Mouse (Mus musculus) mouse trophoblast stem cell (cell line): ENCODE measurements around the gene Igfbp2.

Experiments
- in situ Hi-C, 2 experiments: fragments of 300-500 bp; cut with MseI, MboI; formaldehyde crosslinking; loops; 2 replicates in 1 of 2; 3 replicates in 1 of 2; pipeline ENCODE4 v1.15.1; 2025

Gene Igfbp2

DNA sequence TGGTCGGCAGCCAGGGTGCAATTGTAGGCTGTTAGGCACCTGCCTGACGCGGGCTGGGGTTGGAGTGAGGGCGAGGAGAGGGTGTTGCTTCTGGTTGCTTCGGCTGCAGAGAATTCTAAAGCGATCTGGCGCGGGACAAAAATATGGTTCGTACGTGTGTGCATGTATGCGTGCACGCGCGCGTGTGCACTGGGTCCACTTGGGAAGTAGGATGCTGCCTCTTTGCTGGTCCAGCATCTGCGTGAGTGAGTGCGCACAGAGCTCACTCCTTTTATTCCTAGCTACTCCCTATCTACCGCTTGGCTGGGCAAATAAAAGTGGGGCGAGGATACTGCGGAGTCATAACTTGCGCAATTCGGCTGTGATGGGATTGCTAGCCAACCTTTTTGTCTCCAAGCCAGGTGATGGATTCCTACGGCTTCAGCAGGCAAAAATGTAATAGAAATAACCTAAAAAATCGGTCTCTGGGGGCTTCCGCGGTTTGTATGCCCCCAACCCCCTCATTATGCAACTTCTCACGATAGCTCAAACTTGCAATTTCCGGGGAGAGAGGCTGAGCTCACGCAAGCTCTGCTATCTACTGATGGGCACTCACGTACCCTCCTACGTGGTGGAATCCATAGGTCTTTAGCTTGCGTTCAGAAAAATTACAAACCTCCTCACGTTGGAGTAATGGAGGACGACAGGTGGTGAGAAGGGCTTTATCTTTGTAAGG, 47.6 kb downstream of the Igfbp2 start:
- in situ Hi-C loops, result loop anchor here (5.0 to 10.0 kb wide), 2 partner anchors 400 to 953 kb away; no protein-coding TSS in a partner anchor

DNA sequence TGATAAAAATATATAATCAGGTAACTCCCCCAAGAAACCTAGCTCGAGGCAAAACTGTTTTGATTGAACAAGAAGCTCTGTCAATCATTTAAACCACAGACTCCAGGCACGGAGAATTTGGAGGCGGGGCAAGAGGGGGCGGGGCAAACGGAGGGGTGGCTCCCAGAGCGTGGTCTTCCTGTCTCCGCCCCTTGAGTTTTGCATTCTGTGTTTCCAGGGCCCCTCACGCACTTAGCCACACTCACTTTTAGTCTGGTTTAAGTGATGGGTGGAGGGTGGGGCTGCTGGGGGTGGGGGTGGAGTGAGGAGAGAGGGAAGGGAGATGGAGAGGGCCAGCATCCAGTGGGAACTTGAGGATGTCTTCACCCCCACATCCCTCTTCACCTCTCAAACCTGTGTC, 48.2 kb downstream of the Igfbp2 start:
- in situ Hi-C loops, result loop anchor here (5.0 to 10.0 kb wide), 2 partner anchors 400 to 952 kb away; no protein-coding TSS in a partner anchor

DNA sequence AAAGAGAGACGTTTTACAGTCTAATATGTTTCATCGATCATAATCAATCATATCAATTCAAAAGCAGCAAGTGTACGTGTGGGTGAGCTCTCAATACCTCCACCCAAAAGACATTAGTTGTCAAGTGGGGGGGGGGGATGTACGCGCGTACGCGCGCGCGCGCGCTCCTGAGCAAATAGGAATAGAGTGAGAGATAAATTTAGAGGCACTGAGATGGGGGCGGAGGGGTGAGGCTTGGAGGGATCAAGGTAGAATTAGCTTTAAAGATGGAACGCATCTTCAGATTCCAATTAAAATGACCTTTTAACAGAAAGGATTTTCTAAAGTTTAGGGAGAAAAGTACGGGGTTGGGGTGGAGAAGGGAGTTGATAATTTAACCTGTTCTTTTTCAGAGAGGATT, 48.8 kb downstream of the Igfbp2 start:
- in situ Hi-C loops, result loop anchor here (5.0 to 10.0 kb wide), 2 partner anchors 399 to 952 kb away; no protein-coding TSS in a partner anchor

DNA sequence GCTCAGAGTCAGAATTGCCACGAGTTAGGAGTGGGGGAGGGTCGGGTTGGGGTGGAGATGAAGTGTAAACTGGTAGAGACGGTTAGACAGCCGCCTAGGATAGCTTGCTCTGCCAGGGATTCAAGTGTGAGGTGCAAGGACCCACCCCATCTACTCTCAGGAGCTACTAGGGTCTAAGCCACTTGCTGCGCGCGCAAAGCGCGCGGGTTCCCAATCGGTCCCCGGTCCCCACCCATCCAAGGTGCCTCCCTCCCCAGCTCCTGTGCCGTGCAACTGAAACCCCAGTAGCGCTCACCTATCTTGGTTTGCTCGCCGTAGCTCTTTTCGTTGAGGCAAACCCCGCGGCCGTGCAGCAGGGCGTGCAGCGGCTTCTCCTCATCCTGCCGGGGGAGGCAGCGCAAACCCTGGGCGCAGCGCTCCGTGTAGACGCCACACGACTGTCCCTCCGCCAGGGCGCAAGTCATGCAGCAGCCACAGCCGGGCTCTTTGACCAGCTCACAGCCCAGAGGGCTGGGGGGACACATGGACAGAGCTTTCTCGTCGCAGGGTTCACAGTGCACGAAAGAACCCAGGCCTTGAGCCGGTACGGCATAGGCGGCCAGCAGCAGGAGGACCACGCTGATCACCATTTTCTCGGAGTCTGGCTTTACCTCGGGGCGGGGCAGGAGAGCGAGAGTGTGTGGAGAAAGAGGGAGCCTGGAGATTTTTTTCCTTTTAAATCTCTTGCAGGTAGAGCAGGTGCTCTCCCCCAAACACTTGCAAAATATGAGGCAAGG, 49.4 kb downstream of the Igfbp2 start:
- in situ Hi-C loops, result loop anchor here (5.0 to 10.0 kb wide), 2 partner anchors 399 to 951 kb away; no protein-coding TSS in a partner anchor

DNA sequence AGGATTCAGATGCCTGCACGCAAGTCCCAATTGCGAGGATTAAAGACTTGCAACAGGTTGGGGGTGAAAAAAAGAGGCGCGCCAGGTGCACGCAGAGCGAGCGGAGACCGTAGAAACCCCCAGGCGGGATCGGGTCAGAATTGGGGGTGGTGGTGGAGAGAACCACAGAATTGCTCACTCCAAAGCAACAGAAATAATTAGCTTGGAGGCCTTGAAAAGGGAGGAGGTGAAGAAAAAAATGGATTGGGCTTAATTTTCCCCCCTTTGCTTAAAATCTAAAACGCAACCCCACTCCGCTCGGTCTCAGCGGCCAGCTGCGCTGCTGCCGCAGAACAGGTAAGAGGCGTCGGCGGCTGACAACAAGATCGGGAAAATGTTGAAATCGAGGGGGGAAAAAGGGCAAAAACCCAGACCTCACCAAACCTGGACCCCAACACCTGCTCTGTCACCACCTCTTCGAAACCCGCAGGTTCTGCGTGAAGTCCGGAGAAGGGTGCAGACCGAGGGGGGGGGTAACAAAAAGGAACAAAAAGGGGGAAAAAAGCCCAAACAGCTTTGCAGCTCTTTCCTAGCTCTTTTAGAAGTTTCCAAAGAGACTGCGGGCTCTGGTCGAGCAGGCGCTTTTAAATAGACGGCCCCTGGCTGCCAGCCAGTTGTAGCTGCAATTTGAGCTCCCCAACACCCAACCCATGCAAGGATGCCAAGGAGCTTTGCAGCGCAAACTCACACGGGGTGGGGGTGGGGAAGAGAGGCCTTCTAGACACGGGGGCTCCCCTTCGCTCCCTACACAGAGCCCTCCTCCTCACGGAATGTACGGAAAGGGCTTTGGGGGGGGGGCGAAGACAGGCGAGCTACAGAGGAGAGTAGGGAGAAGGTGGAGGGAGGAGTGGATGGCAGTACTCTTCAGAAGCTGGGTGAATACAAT, 50.2 kb downstream of the Igfbp2 start, which contains the start of gene Igfbp5:
TSS of gene Igfbp5 (minus strand) at position 598 of the 925 bp plus-strand sequence.
- in situ Hi-C loops, result loop anchor here (5.0 to 25.0 kb wide), 3 partner anchors 398 to 963 kb away; no protein-coding TSS in a partner anchor

DNA sequence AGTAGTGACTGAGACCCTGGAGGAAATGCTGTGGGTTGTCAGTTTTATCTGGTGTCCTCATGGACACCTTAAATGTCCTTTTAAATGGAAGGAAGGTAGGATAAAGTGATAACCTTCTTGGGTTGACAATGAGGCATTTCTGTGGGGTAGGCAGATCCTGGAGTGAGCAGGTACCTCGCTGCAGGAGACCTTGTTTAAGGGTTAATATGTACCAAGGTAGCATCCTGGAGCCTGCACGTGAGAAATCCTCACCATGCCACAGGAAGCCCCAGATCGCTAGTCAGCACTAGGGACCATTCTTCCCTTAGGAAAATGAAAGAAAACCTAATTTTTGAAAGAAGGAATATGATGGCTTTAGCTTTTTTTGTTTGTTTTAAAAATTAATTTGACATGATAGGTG, 51.4 kb downstream of the Igfbp2 start:
- in situ Hi-C loops, result loop anchor here (5.0 to 25.0 kb wide), 3 partner anchors 397 to 962 kb away; no protein-coding TSS in a partner anchor

DNA sequence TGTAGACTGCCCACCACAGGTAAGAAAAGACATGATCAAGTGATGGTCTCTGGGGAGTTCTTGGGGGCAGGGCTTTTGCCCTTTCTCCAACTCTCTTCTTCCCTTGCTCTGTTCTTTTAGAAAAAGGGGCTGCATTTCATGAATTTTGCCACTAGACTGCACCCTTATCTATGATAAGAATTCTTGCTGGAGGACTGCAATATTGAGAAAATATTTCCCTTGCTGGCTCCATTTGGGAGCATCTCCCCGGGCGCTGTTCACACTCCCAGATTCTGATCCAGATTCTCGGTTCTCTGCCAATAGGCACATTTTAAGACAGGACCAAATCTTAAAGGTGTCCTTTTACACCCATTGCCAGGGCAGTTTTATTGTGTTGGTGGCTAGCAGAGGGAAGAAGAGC, 51.8 kb downstream of the Igfbp2 start:
- in situ Hi-C loops, result loop anchor here (5.0 to 25.0 kb wide), 3 partner anchors 396 to 961 kb away; no protein-coding TSS in a partner anchor

DNA sequence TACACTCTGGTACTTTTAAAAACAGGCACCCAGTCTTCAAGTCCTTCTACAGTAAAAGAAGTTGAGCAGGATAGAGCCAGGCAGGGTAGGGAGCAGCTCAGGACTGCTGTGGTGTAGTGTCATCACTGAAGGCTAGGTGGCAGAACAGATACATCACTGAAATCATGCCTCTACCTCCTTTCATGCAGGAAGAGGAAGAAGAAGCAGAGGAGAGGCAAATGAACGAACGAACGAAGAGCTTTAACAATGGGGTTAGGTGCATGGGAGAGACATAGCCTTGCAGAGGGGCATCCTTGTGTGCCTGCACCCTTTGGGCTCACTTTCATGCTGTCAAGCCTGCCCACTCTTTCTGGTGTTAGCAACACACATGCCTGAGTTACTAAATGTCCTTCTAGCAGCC, 53.6 kb downstream of the Igfbp2 start:
- in situ Hi-C loops, result loop anchor here (5.0 to 25.0 kb wide), 3 partner anchors 394 to 959 kb away; no protein-coding TSS in a partner anchor

DNA sequence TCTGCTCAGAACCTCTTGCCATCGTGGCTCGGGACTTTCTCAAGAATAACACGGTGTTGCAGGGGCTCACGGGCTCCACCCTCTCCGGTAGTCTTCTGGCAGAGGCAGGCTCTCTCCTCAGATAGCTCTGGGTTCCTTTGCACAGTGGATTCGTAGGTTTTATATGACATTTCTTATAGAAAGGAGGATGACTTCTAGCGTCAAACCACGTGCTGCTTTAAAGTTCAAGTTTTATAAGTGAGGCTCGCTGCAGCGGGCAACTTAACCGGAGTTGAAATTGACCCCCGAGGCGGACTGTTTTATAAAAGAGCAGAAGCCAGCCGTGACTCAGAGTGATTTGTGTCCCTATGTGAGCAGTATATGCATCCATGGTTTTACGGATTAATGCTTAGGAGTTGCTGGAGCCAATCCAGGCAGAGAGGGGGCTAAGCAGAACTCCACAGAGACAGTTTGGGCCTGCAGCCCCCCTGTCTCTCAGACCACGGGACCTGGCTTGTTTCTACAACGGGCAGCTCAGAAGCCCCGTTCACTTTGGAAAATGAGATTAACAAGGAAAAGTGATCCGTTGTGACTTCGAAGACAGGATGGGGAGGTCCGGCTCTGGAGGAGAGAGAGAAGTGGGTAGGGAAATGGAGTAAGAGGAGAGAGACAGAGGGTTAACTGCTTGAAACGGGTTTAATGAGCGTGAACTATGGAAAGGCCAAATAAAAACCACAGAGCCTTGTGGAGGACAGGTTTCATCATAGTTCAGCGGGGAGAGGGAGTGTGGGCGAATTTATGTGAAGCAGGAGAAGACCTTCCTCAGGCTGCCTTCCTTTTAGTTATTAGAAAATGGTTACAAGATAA, 54.4 kb downstream of the Igfbp2 start:
- in situ Hi-C loops, result loop anchor here (5.0 to 25.0 kb wide), 3 partner anchors 394 to 959 kb away; no protein-coding TSS in a partner anchor

DNA sequence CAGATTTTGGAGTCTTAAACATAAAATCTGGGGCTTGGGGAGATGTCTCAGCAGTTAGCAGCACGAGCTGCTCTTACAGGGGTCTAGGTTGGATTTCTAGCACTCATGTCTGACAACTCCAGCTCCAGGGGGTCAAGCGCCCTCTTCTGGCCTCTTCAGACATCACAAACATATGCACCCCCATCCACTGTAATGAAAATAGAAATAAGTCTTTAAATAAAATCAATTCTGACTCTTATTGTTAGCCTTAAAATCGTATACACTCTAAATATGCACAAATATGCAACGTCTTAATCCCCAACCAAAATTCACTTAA, 55.0 kb downstream of the Igfbp2 start:
- in situ Hi-C loops, result loop anchor here (5.0 to 25.0 kb wide), 3 partner anchors 393 to 958 kb away; no protein-coding TSS in a partner anchor

DNA sequence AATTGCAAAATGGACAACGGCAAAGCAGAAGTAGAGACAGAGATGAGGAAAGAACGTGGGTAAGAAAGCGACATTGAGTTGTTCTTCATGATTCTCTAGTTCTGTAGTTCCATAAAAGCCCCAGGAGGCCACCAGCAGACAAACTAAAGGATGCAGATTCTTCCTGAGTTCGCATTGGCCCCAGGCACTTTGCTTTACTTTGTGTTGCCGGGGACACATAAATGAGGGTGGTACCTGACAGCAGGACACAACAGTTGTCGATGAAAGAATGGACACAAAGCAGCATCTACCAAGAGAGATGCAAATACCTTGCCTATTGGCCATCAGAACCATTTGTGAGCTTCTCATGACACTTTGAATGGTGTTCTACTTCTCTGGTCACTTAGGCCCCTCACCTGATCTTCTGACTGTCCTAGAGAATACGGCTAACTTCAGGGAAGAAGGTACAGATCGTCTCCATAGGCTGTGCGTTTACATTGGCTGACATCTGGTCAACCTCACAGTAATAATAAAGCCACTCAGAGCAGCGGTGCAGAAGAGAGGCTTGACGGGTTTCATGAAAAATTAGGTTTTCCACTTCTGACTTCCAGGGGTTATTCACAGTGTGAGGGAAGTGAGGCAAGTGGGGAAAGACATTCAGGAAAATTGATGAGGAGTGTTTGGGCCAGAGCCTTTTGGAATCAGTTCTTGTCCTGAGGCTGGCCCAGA, 61.0 kb downstream of the Igfbp2 start:
- in situ Hi-C loops, result loop anchor here in 1 of 2 experiments (25.0 kb wide), 1 partner anchor 952 kb away; no protein-coding TSS in a partner anchor

DNA sequence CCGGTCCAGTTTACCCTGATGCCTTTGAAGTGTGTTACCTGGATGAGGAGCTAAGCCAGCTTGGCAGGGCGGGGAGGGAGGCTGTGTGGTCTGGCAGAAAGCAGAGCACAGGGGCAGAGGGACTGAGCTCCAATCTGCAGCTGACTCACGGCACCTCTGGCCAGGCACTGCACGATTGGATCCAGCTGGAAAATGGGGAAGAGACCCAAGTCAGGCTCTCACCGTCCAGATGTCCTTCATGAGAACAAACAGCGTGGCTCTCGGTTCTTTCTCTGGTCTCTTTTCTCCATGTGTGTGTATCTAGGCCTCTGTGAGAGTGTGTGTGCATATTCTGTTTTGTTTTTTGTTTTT, 61.5 kb downstream of the Igfbp2 start:
- in situ Hi-C loops, result loop anchor here in 1 of 2 experiments (25.0 kb wide), 1 partner anchor 952 kb away; no protein-coding TSS in a partner anchor

DNA sequence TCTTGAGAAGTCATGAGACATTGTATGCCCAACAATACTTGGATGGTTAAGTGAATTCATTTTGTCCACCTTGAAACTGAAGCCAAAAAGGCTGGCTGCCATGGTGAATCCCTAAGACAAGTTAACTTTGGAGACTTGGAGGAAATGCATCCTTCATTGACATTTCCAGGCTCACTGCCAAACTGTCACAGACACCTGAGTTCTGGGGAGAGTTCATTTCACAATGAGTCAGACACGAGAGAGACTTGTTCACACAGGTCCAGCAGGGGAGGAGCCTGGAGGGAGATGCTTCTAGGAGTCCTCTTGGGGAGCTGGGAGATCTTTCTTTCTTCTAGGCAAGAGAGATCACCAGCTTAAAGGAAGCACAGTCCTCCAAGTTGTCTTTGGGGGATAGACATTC, 63.6 kb downstream of the Igfbp2 start:
- in situ Hi-C loops, result loop anchor here in 1 of 2 experiments (25.0 kb wide), 1 partner anchor 949 kb away; no protein-coding TSS in a partner anchor

DNA sequence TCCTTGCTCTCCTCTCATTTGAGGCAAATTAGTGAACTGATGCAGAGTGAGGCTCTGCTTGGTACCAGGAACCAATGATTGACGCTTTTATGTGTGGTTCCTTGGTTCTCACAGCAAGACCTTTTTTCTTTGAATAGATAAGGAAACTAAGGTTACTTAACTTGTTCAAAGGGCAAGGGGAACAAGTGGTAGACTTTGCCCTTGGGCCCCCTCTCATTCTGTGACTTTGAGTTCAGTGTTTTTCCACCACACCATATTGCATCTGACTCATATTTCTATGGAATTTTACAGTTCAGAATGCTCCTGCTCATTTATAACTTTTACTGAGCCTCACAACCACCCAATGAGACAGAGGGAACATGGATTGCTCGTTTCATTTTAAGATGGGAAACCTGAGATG, 71.5 kb downstream of the Igfbp2 start:
- in situ Hi-C loops, result loop anchor here in 1 of 2 experiments (25.0 kb wide), 1 partner anchor 941 kb away; no protein-coding TSS in a partner anchor
